Mouse (Mus musculus) adrenal gland, adult 18-20 months (tissue): Measurements from ENCODE around the gene Slc20a1. TPM values are rescaled to one million over a fixed set of nuclear protein-coding genes. Genes with fewer than 3 reads are reported as not detected.

Source experiments
- DNase-seq, 2 experiments: peaks; one replicate each; pipeline ENCODE4 v3.0.0; 2021 to 2022; ENCODE audit warnings: low spot score in 2 of 2
- total RNA-seq, 2 experiments: library from RNA; stranded (reverse); gene quantifications; 1 replicate in 1 of 2; 2 replicates in 1 of 2; pipeline ENCODE4 v1.2.3; 2021

The Slc20a1 gene
- total RNA-seq, 2 experiments from 2014 or later, result 14.1 to 19.4 TPM

GRCm38 (mm10) chr2:129225251-129225819 is 26.8 kb downstream of the Slc20a1 start:
- no peak for DNase-seq

DNA sequence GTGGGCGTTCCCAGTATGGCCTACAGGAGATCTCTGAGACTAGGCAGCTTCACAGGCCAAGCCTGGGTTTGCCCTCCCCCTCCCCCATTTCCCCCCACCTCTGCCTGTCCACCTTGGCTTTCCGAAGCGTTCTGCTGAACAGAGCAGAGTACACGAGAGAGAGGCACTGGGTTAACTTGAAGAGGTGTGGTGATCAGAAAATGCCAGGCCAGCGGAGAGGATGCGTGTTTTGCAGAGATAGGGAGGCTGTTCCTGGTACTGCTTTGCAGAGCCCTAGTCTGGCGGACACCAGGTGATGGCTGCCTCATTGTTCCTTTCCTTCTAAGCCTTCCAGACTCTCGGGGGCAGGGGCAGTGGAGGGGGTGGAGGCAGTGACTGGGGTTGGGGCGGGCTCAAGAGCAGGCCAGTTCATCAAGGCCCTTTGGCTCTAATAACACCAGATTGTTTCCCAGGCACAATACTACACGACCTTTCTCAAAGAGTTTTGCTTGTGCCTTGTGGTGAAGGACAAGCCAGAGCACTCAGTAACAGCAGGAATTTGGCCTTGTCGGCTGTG is 27.8 kb downstream of the Slc20a1 start:
- no peak for DNase-seq

DNA sequence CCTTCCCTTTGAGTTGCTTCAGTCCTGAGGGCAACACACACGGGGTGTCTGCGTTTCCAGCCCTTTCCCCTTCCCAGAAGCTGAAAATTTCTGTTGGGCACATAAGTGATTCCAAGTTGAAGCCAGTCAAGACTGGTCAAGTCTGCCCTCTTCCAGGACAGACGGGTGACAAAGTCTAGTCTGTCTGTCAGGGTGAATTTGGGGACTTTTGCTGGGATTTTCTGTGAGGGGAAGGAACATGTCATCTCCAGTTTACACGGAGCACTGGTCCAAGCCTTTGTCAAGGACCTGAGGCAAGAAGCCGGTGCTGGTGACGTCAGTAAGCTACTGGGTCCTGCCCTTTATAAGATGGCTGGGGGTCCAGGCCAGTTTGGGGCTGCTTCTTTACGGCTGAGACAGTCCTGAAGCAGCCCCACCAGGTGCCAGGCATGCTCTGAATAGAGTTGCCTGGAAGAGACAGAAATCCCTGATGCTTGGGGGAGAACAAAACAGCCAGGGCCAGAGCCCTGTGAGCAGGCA is 28.5 kb downstream of the Slc20a1 start:
- no peak for DNase-seq

GRCm38 (mm10) chr2:129227709-129228108 is 29.1 kb downstream of the Slc20a1 start:
- DNase-seq, result no peak

- DNase-seq, result no peak
These were observed 30.0 kb downstream of the Slc20a1 start for GRCm38 (mm10) chr2:129228571-129228970.

DNA sequence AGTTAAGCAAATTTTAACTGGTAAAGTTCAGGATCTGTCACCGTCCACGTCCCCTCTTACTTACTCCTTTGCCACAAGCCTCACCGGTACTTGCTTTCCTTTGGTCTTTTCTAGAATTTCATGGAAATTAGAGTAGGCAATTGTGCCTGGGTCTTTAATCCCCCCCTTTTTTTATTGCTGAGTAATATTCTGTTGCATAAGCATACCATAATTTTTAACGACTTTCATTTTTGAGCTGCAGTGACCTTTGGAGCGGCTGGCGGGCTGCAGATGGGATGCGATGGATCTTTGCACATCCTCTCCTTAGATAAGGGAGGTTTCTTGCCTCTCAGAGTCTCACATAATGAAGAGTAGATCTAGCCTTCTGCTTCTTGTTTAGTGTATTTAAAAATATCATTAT is 30.8 kb downstream of the Slc20a1 start:
- DNase-seq, result no peak

GRCm38 (mm10) chr2:129232023-129232422 is 33.5 kb downstream of the Slc20a1 start:
- DNase-seq, result no peak

GRCm38 (mm10) chr2:129232484-129232883 is 33.9 kb downstream of the Slc20a1 start:
- peak in 1 of 2 experiments; percentile 6 for DNase-seq

- DNase-seq, result no peak
These were observed 34.7 kb downstream of the Slc20a1 start for GRCm38 (mm10) chr2:129233218-129233617.

DNA sequence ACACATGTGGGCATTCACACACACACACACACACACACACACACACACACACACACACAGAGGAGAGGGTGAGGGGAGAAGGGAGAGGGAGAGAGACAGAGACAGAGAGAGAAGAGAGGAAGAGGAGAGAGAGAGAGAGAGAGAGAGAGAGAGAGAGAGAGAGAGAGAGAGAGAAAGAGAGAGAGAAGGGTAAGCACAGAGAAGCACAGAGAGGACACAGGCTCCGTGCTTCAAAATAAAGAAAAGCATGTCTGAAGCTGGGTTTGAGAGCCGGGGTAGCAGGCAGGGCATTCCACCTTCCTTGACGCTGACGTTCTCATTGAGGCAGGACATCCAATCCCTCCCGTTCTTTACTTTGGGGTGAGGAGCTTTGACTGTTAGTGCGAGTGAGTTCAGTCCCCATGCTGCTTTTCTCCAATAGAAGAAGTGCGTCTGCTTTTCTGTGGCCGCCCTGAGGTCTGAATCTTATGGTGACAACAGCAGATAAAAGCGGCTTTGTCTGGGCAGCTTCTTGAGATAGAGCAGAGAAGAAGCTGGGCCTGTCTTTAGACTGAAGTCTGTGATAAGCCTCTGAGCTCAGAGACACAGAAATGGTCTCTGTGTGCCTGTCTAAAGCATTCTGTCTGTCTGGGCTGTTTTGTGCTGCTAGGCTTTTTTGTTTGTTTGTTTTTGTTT is 35.4 kb downstream of the Slc20a1 start:
- DNase-seq, result no peak

GRCm38 (mm10) chr2:129234731-129235130 is 36.2 kb downstream of the Slc20a1 start:
- no peak for DNase-seq

DNA sequence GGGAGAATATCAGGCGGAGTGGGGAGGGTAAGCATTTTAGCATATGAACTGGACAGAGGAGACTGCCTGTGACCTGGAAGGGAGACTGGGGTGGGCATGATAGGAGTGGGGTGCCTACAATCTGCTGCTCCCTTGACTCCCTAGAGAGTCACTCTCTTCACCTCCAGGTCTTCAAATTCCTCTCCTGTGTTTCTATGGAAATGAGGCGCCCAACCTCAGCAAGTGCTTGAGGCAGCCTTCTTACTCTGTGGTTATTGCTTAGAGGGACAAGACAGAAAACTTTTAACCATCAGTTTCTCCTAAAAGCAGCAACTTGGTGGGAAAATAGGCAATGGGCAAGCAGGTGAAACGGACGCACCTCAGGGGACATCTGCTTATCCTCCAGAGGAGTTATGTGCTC is 38.0 kb downstream of the Slc20a1 start:
- DNase-seq, result no peak

GRCm38 (mm10) chr2:129240726-129241432 is 42.3 kb downstream of the Slc20a1 start:
- DNase-seq, result no peak

DNA sequence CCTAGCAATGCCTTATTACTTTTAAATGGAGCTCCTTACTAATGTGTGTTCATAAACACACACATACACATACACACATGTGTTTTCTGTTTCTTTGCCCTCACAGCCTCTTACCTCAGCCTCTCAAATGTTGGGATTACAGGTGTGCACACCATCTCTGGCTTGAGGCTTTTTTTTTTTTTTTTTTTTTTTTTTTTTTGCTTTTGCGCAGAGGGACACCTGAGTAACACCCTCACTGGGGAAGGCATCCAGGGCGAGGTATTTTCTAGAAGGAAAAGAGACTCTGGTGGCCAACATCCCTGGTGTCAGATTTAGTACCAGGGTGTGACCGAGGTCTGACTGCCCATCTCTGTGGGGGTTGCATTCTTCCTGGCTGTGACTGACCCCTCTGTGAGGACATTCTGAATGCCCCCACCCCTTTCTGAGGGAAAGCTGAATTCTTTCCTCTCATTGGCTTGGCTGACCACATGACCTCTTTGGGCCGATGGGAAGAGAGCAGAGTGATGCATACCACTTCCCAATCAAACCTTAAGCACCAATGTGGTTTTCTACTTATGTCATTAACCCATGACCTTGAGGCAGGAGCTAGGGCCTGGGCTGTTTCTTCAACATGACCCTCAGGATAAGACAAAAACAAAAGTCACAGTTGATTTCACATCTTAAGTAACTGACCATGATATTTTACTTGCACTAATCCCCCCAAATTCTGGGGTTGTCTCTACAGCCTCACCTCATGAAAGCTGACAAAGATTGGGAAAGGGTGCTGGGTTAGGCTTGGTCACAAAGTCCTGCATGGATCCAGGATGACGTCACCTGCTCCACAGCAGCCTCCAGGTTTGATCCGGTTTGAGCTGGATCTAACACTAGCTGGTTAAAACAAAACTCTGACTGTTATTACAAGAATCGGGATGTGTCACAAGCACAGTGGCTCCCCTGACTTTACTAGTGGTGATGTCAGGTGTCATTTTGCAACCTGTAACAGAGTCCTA is 43.6 kb downstream of the Slc20a1 start:
- no peak for DNase-seq

DNA sequence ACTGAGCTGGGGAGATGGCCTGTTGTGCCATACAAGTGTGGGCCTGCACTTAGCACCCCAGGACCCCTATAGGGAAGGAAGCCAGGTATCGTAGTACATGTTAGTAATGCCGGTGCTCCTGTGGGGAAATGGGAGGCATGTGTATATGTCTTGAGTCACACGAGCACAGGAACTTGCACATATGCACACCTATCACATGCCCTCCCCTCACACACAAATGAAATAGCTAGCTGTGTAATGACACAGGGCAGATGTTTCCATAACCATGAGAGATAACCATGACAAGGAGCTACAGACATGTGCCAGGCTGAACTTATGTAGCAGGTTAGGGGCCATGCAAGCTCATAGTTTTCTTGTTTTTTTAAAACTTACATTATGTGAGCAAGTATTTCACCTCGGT is 44.4 kb downstream of the Slc20a1 start:
- DNase-seq, result no peak

- no peak for DNase-seq
These were observed 45.2 kb downstream of the Slc20a1 start for GRCm38 (mm10) chr2:129243786-129244185.

GRCm38 (mm10) chr2:129244446-129245120 is 46.0 kb downstream of the Slc20a1 start:
- DNase-seq, result no peak

DNA sequence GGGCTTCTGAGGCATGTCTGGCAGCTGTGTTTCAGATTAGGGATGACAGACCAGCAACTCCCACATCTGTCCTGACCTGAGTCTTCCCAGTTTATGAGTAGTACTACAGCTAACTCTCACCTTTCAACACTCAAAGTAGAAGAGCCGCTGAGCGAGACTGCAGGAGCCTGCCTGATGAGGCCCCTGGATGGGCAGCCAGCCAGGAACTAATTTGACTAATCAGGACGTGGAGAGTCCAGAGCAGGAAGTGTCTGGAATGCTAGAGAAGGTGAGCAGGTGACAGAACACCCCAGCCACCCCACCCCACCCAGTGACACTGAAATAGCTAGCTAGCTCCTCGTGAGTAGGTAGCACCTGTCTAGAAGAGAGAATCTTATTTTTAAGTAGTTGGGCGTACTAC is 47.1 kb downstream of the Slc20a1 start:
- DNase-seq, result no peak

GRCm38 (mm10) chr2:129246436-129246835 is 47.9 kb downstream of the Slc20a1 start:
- DNase-seq, result no peak

DNA sequence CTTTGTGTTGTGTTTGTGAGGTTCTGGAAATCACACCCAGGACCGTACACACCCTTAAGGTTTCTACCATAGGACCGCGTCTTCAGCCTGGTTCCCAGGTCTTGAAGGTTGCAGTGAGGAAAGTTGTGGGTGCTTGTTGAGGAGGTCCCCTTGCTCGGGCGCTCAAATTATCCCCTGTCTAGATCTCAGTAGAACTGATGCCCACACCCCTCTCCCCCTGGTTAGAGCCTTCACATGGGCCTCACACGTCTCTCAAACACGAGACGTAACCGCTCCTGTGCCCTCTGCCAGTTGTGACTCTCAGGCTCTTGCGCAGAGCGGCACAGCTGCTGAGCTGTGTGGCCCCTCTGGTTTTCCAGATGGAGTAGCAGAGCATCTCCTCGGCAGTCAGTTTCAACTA is 48.4 kb downstream of the Slc20a1 start:
- DNase-seq, result no peak
